Mouse (Mus musculus) embryonic facial prominence, embryonic 14.5 days (tissue): ENCODE data around the gene Themis2. TPM values are rescaled to one million over a fixed set of nuclear protein-coding genes. Genes with fewer than 3 reads are reported as not detected.
"Not testable (repeated sequence)": the region's sequence is repeated elsewhere in the genome, so short reads cannot be mapped to it uniquely, and the experiment has no call there.

Experiments
- ATAC-seq: fragments of 200-750 bp; cut with Nextera tagmentation; 2 replicates; pipeline ENCODE4 v1.8.0; 2017; ENCODE audit warnings: low read depth, moderate number of reproducible peaks, moderate TSS enrichment
- DNase-seq: peaks from one replicate; pipeline ENCODE4 v3.0.0-alpha.2; 2015; ENCODE audit warnings: low spot score
- H3K27ac ChIP-seq: fragments of 300-500 bp; sonication (generic); replicated peaks from 2 replicates; pipeline ENCODE4 v1.5.1; 2014; ENCODE audit warnings: low read depth, mild to moderate bottlenecking, low read length, moderate library complexity
- H3K27me3 ChIP-seq: fragments of 300-500 bp; sonication (generic); replicated peaks from 2 replicates; pipeline ENCODE4 v1.6.1; 2014; ENCODE audit warnings: low read length; ENCODE audit not compliant: control insufficient read depth, insufficient read depth
- H3K36me3 ChIP-seq: fragments of 300-500 bp; sonication (generic); 2 replicates; pipeline ENCODE4 v1.6.1; 2014; ENCODE audit warnings: low read length, mixed read lengths; ENCODE audit not compliant: control insufficient read depth, insufficient read depth
- H3K4me1 ChIP-seq: fragments of 300-500 bp; sonication (generic); 2 replicates; pipeline ENCODE4 v1.6.1; 2014; ENCODE audit warnings: antibody characterized with exemption, low read length; ENCODE audit not compliant: control insufficient read depth, insufficient read depth
- H3K4me2 ChIP-seq: fragments of 300-500 bp; sonication (generic); 2 replicates; pipeline ENCODE4 v1.6.1; 2014; ENCODE audit warnings: low read depth, mild to moderate bottlenecking, low read length, moderate library complexity, mixed read lengths
- H3K4me3 ChIP-seq: fragments of 300-500 bp; sonication (generic); 2 replicates; pipeline ENCODE4 v1.5.1; 2014; ENCODE audit warnings: low read depth, mild to moderate bottlenecking, low read length
- H3K9ac ChIP-seq: fragments of 300-500 bp; sonication (generic); 2 replicates; pipeline ENCODE4 v1.6.1; 2014; ENCODE audit warnings: low read depth, mild to moderate bottlenecking, low read length, moderate library complexity, mixed read lengths
- H3K9me3 ChIP-seq: fragments of 300-500 bp; sonication (generic); 2 replicates; pipeline ENCODE4 v1.6.1; 2016; ENCODE audit warnings: low read length; ENCODE audit not compliant: control insufficient read depth
- WGBS: fragments of 180-500 bp; shearing (Covaris S2); extraction: QIAGEN DNeasy Blood & Tissue Kit; methylation state at CpG from one replicate; pipeline ENCODE4 v1.1.7; 2014; 5-methylcytosine and 5-hydroxymethylcytosine counted together
- polyA plus RNA-seq: library from polyadenylated mRNA; unstranded; fragments of >200 nt; fragmentation: Nextera tagmentation; extraction: Ambion mirVana; gene quantifications from 2 replicates; pipeline ENCODE4 v1.2.1, GENCODE M21; 2014

Themis2 gene
- polyA plus RNA-seq, 1 experiment from 2014 or later, result 1.3 TPM

DNA sequence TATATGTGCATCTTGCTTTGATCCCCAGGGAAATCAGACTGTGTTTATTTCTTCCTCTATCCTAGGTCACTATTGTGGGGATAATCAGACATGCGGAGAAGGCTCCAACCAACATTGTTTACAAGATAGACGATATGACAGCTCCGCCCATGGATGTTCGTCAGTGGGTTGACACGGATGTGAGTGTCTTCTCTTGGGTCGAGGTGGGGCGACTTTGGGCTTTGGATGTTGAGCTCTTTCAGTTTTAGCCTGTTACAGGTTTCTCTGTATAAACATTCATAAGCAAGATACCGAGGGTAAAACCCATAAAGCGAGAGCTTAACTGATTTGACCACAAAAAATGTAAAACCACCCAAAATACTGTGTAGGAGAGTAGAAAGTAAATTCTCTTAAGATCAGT, 24.4 kb downstream of the Themis2 start:
- H3K4me2 ChIP-seq, result no peak overlapping the region
- no peak overlapping the region for H3K27ac ChIP-seq
- no peak for ATAC-seq
- H3K9ac ChIP-seq, result no peak overlapping the region
- WGBS, result 93% methylated on average over 9 of the region's 9 CpGs
- no peak overlapping the region for H3K4me3 ChIP-seq
- H3K36me3 ChIP-seq, result peaks cover 67% of the 10 kb centered on the region
- H3K4me1 ChIP-seq, result no peaks in the 10 kb centered on the region
- no peaks in the 10 kb centered on the region for H3K9me3 ChIP-seq
- no peaks in the 10 kb centered on the region for H3K27me3 ChIP-seq
- DNase-seq, result no peak

DNA sequence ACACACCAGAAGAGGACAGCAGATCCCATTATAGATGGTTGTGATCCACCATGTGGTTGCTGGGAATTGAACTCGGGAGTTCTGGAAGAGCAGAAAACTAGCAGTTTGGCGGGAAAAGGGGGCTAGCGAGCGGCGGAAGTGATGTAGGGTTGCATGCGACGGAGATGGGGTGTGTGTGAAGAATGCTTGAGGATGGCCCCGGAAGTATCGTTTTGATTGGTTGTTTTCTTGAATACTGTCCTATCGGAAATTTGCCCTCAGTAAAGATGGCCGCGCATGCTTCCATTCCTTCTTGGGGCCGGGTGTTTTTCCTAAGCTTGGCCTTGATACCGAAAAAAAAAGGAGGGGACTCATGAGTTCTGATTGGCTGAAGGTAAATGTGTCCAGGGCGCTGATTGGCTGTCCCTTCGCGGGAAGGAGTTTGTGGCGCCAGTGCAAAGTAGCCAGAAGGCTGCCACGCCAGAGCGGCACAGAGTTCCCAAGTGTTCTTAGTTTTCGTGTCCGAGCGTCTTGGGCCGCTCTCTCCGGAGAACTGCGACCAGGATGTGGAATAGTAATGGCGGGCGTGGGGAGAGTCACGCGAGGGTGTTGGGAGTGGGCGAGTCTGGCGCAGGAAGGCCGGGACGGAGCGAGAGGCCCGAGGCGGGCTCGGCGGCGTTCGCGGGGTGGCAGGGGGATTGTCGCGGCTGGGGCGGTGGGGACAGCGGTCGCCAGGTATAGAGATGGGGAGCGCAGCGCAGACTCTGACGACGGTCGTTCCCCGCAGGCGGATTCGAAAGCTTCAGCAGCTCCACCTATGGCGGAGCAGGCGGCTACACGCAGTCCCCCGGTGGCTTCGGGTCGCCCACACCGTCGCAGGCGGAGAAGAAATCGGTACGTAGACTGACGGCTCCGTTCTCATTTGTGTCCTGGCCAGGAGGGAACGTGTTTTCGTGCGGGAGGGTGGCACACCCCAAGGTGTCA, 28.0 kb downstream of the Themis2 start, which contains the start of gene Rpa2:
Gene Rpa2 (plus strand): TSS at position 419 of the 963 bp plus-strand sequence.
- H3K4me3 ChIP-seq, result peak within 1 kb of the TSS; percentile 89
- peak within 1 kb of the TSS; percentile 87 for H3K9ac ChIP-seq
- ATAC-seq (peak; percentile 97), DNase-seq (peak; percentile 100)
- peak within 1 kb of the TSS; percentile 84 for H3K4me2 ChIP-seq
- peak within 1 kb of the TSS; percentile 83 for H3K27ac ChIP-seq
- H3K27me3 ChIP-seq, result no peaks in the 10 kb centered on the region
- no peaks in the 10 kb centered on the region for H3K9me3 ChIP-seq
- under 1% methylated on average over 52 of the region's 71 CpGs for WGBS
- peaks cover 32% of the 10 kb centered on the region for H3K36me3 ChIP-seq
- no peaks in the 10 kb centered on the region for H3K4me1 ChIP-seq

DNA sequence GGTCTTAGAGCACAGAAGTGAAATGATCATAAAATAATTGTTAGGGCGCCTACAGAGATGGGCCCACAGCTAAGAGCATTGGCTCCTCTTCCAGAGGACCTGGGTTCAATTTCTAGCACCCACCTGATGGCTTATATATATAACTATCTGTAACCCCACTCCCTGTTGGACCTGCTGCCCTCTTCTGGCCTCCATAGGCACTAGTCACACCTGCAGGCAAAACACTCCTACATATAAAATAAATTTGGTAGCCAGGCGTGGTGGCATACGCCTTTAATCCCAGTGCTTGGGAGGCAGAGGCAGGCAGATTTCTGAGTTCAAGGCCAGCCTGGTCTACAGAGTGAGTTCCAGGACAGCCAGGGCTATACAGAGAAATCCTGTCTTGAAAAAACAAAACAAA, 33.1 kb downstream of the Themis2 start:
- not testable (repeated sequence) for ATAC-seq, H3K4me2 ChIP-seq, DNase-seq, H3K4me1 ChIP-seq, H3K36me3 ChIP-seq, H3K4me3 ChIP-seq, H3K27ac ChIP-seq, H3K9me3 ChIP-seq, H3K27me3 ChIP-seq, H3K9ac ChIP-seq
- WGBS, result 79% methylated on average over 3 of the region's 3 CpGs

DNA sequence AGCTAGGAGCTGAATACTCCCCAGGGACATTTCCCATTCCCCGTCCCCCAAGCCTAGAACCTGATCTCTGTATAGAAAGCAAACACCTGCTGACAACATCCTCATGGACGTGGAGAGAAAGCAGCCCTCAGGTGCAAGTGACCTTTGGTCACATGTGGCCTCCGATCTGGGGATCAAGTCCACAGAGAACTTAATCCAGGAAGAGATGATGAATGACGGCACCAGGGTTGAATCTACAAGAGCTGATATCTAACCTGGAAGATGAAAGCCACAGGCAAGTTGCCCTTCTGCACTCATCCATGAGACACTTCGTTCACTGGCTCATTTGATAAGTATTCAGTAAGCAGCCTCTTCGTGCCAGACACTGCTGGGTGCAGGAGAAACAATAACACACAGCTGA, 33.6 kb downstream of the Themis2 start:
- Histone ChIP-seq H3K27me3 (no peaks in the 10 kb centered on the region), H3K27ac (no peak overlapping the region), H3K4me1 (no peaks in the 10 kb centered on the region), H3K9me3 (no peaks in the 10 kb centered on the region), H3K9ac (no peak overlapping the region), H3K4me3 (no peak overlapping the region), H3K4me2 (no peak overlapping the region), H3K36me3 (no peaks in the 10 kb centered on the region)
- ATAC-seq, result no peak
- WGBS, result 68% methylated on average over 6 of the region's 6 CpGs
- no peak for DNase-seq

DNA sequence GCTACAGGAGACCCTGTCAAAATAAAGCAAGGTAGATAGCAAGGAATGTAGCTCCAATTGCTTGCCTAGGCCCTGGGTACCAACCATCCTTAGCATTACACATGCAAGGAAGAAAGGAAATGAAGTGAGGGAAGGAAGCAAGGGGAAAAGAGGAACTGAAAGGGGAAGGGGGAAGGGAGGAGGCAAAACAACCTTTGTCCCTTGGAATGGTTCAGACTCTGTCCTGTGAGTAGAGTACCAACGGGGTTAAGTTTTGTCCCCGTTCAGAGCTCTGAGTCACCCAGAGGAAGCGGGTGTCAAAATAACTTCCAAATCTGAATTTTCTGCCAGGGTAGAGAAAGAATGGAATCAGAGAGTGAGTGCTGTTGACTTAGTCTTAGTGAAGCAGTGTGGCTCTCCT, 35.9 kb downstream of the Themis2 start:
- Histone ChIP-seq H3K36me3 (no peaks in the 10 kb centered on the region), H3K27ac (no peak overlapping the region), H3K9ac (no peak overlapping the region), H3K4me2 (no peak overlapping the region), H3K9me3 (no peaks in the 10 kb centered on the region), H3K4me1 (no peaks in the 10 kb centered on the region), H3K4me3 (no peak overlapping the region), H3K27me3 (no peaks in the 10 kb centered on the region)
- no peak for DNase-seq
- 68% methylated on average over 3 of the region's 3 CpGs for WGBS
- ATAC-seq, result no peak

DNA sequence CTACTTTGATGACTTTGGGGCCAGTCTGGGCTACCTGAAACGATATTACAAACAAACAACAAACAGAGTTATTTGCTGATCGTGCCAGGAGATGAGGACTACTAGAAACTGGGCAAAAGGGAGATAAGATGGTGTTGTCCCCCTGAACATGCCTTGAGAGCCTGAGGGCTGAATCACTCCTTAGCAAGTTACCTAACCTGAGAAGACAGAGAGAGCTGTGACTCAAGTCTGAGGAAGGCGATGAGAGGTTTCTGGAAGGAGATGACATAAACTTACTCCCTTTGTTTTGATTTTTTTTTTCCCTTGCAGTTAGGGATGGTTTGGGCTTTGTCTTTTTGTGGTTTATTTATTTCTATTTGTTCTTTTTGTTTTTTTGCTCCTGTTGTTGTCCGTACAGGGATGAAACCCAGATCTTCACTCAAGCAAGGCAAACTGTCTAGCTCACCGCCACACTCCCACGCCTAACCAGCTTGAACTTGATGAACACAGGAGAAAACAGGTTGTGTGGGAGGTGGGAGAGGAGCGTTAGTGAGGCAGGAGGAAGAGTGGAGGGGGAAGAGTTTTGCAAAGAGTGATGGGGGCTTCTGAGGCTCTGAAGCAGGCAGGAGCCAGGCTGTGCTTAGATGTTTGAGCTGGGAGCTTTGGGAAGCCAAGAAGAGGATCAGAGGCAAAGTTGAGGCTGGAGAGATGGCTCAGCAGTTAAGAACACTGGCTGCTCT, 38.4 kb downstream of the Themis2 start:
- WGBS, result 77% methylated on average over 7 of the region's 7 CpGs
- Histone ChIP-seq H3K4me2 (no peak overlapping the region), H3K9me3 (no peaks in the 10 kb centered on the region)

DNA sequence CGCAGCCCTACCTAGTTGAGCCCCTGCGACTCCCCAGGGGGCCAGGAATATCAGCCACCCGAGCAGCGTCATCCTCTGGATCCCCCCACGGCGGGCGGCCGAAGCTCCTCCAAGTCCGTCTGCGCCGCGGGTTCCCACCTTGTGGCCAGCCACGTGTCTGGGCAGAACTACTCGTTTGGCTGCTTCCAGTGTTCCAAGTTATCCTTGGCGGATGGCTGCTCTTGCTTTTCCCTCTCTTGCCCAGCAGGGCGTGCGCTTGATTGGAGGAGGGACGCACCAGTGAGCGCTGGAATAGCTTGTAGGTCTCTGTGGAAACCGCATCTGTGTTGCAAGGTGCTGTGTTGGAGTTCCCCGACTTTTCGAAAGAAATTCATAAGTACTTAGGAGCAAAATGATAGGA, 39.2 kb downstream of the Themis2 start, which contains the start of gene Smpdl3b:
Gene Smpdl3b (minus strand): TSS at position 279 of the 400 bp plus-strand sequence.
- peak; percentile 94 for ATAC-seq

More for the DNA sequence above, 38.4 kb downstream of the Themis2 start:
- DNase-seq (no peak), ATAC-seq (no peak)
- Histone ChIP-seq H3K9ac (no peak overlapping the region), H3K27me3 (no peaks in the 10 kb centered on the region), H3K4me3 (no peak overlapping the region), H3K4me1 (no peaks in the 10 kb centered on the region), H3K36me3 (no peaks in the 10 kb centered on the region), H3K27ac (no peak overlapping the region)

DNA sequence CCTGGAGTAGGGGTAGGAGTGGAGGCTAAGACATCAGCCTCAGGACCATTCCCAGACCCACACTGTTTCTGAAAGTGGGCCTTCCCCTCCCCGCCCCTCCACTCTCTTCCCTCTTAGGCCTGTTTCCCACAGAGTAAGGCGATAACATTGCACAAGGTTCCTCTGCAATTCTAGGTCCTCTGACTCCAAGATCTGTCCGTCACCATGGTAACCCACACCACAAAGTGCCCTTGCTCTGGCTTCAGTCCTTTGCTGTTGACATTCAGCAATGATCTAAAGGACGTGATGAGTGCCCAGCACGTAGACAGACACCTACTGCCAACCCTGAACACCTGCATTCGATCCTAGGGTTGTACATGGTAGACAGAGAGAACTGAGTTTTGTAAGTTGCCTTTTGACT, 43.2 kb downstream of the Themis2 start:
- Histone ChIP-seq H3K9ac (no peak overlapping the region), H3K9me3 (no peaks in the 10 kb centered on the region), H3K27ac (no peak overlapping the region), H3K36me3 (no peaks in the 10 kb centered on the region), H3K27me3 (no peaks in the 10 kb centered on the region), H3K4me2 (no peak overlapping the region), H3K4me3 (no peak overlapping the region), H3K4me1 (no peaks in the 10 kb centered on the region)
- DNase-seq, result no peak
- no peak for ATAC-seq
- 84% methylated on average over 6 of the region's 6 CpGs for WGBS

More for the DNA sequence above, 39.2 kb downstream of the Themis2 start, which contains the start of gene Smpdl3b:
- WGBS, result 2% methylated on average over 20 of the region's 22 CpGs
- DNase-seq, result peak; percentile 92
- Histone ChIP-seq H3K4me1 (no peaks in the 10 kb centered on the region), H3K9ac (peak within 1 kb of the TSS; percentile 61), H3K4me3 (peak within 1 kb of the TSS; percentile 43), H3K4me2 (peak within 1 kb of the TSS; percentile 79), H3K36me3 (no peaks in the 10 kb centered on the region), H3K9me3 (no peaks in the 10 kb centered on the region), H3K27ac (no peak within 1 kb of the TSS), H3K27me3 (no peaks in the 10 kb centered on the region)
